Mouse (Mus musculus): ENCODE results near the gene B4galt4. TPM values are rescaled to one million over a fixed set of nuclear protein-coding genes. Genes with fewer than 3 reads are reported as not detected.
"Not testable (repeated sequence)": the region's sequence is repeated elsewhere in the genome, so short reads cannot be mapped to it uniquely, and the experiment has no call there.

The B4galt4 gene
- polyA plus RNA-seq, 1 experiment: not detected

DNA sequence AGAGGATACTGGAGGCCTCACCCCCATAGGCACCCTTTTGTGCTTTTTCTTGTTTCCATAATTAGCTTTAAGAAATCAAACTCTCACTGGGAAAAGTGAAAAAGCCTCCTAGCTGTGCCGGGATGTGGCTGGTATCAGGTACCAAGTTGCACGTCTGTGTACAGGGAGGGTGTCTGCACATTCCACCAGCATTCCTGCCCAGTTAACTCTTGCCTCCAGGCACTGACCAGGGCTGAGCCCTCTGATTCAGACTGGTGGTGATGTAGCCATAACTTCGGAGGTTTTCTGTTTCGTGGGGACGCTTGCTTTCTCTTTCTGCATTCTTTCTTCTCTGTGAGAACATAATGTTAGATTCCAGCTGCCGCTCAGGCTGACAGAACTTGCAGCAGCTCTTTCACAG is 51.1 kb downstream of the B4galt4 start:
- Histone ChIP-seq H3K36me3 (ENCODE audit: control insufficient read depth) (no peaks in the 10 kb centered on the region), H3K4me3 (replicated peaks) (no peak overlapping the region), H3K9me3 (ENCODE audit: control insufficient read depth, low read length) (no peaks in the 10 kb centered on the region), H3K27me3 (ENCODE audit: control insufficient read depth) (no peaks in the 10 kb centered on the region), H3K4me1 (ENCODE audit: control insufficient read depth) (no peaks in the 10 kb centered on the region)
- TF ChIP-seq TAL1 (IDR thresholded peaks at IDR 0.05; ENCODE audit: low read length) (no peak), GATA1 (IDR thresholded peaks at IDR 0.05; ENCODE audit: low read length) (no peak)

DNA sequence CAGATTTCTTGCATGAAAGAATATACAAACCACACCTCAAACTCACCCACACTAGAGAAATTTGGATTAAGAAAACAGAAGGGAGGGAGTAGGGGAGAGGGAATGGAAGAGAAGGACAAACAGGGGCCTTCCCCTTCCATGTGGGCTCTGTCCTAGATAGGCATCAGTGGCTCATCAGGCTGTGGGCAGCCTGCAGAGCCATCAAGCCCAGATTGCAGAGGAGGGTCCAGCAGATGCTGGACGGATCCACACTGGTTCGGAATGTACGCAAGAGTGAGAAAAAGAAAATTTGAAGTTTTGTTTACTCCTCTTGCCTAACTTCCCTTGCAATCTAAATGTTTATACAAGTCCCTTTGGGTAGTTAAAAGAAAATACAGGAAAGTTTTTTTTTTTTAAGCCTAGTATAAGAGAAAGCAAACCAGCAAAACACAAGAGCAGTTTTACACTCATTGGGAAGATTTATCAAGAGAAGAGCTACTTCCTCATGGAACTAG is 56.9 kb downstream of the B4galt4 start:
- TF ChIP-seq GATA1 (IDR thresholded peaks at IDR 0.05; ENCODE audit: low read length) (no peak), TAL1 (IDR thresholded peaks at IDR 0.05; ENCODE audit: low read length) (no peak)
- Histone ChIP-seq H3K36me3 (ENCODE audit: control insufficient read depth) (no peaks in the 10 kb centered on the region), H3K4me1 (ENCODE audit: control insufficient read depth) (no peaks in the 10 kb centered on the region)

GRCm38 (mm10) chr16:38800091-38800490 is 58.0 kb downstream of the B4galt4 start, which contains the start of gene Upk1b:
Upk1b (minus strand) TSS chr16:38800328.
- Histone ChIP-seq H3K9me3 (ENCODE audit: control insufficient read depth, low read length) (no peaks in the 10 kb centered on the region), H3K4me3 (replicated peaks) (no peak within 1 kb of the TSS), H3K36me3 (ENCODE audit: control insufficient read depth) (no peaks in the 10 kb centered on the region), H3K4me1 (ENCODE audit: control insufficient read depth) (no peaks in the 10 kb centered on the region), H3K27me3 (ENCODE audit: control insufficient read depth) (peaks cover 5% of the 10 kb centered on the region; the same call in 1 of the 2 replicates)
- TF ChIP-seq GATA1 (IDR thresholded peaks at IDR 0.05; ENCODE audit: low read length): no peak
- TF ChIP-seq TAL1 (IDR thresholded peaks at IDR 0.05; ENCODE audit: low read length): no peak

More for the DNA sequence above, 56.9 kb downstream of the B4galt4 start:
- Histone ChIP-seq H3K27me3 (ENCODE audit: control insufficient read depth) (peaks cover 5% of the 10 kb centered on the region; the same call in 1 of the 2 replicates), H3K9me3 (ENCODE audit: control insufficient read depth, low read length) (no peaks in the 10 kb centered on the region), H3K4me3 (replicated peaks) (no peak overlapping the region)

GRCm38 (mm10) chr16:38807796-38808195 is 65.7 kb downstream of the B4galt4 start:
- H3K4me1 ChIP-seq (ENCODE audit: control insufficient read depth); H3K36me3 ChIP-seq (ENCODE audit: control insufficient read depth); H3K9me3 ChIP-seq (ENCODE audit: control insufficient read depth, low read length); H3K27me3 ChIP-seq (ENCODE audit: control insufficient read depth); H3K4me3 ChIP-seq (replicated peaks): not testable (repeated sequence)

DNA sequence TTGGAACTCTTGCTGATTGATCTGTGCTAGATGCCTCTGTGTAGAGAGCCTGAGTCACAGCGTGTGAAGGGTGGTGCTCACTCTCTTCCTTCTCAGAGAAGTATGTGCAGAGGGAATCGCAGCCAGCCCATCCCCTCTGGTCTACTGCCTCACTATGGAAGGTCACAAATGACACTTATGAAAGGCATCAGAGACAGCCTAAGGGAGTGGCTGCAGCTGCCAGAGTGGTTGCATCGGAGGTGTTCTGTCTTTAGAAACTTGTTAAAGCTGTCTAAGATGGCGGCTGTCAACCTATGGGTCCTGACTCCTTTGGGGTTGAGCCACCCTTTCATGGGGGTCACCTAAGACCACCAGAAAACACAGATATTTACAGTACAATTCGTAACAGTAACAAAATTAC is 68.1 kb downstream of the B4galt4 start:
- Histone ChIP-seq H3K27me3 (ENCODE audit: control insufficient read depth) (no peaks in the 10 kb centered on the region; the same call in 1 of the 2 replicates), H3K9me3 (ENCODE audit: control insufficient read depth, low read length) (peaks cover 7% of the 10 kb centered on the region), H3K36me3 (ENCODE audit: control insufficient read depth) (no peaks in the 10 kb centered on the region), H3K4me3 (replicated peaks) (no peak overlapping the region), H3K4me1 (ENCODE audit: control insufficient read depth) (no peaks in the 10 kb centered on the region)
- TF ChIP-seq TAL1 (IDR thresholded peaks at IDR 0.05; ENCODE audit: low read length): no peak
- TF ChIP-seq GATA1 (IDR thresholded peaks at IDR 0.05; ENCODE audit: low read length): no peak

- Histone ChIP-seq H3K36me3 (ENCODE audit: control insufficient read depth) (no peaks in the 10 kb centered on the region), H3K27me3 (ENCODE audit: control insufficient read depth) (peaks cover 2% of the 10 kb centered on the region; the same call in 1 of the 2 replicates), H3K4me3 (replicated peaks) (no peak overlapping the region), H3K4me1 (ENCODE audit: control insufficient read depth) (no peaks in the 10 kb centered on the region), H3K9me3 (ENCODE audit: control insufficient read depth, low read length) (peaks cover 7% of the 10 kb centered on the region)
- TF ChIP-seq TAL1 (IDR thresholded peaks at IDR 0.05; ENCODE audit: low read length) (no peak), GATA1 (IDR thresholded peaks at IDR 0.05; ENCODE audit: low read length) (no peak)
Measured at GRCm38 (mm10) chr16:38812521-38812920, 70.5 kb downstream of the B4galt4 start.

Other genes starting within 250 kb of the B4galt4 start
- gene Timmdc1, start 219.6 kb upstream of the B4galt4 start, polyA plus RNA-seq (2012): 2.8 and 3.2 TPM in 2 replicates
- 0.06 and 0.08 TPM in 2 replicates for gene Poglut1, start 192.0 kb upstream of the B4galt4 start, polyA plus RNA-seq (2012)
- gene Tmem39a, start 183.6 kb upstream of the B4galt4 start, polyA plus RNA-seq (2012): 0.34 TPM in 2 replicates
- 0.01 TPM in 1 of 2 replicates, not detected in the other for gene Arhgap31, start 29.0 kb upstream of the B4galt4 start, polyA plus RNA-seq (2012)
- not detected in 2 replicates for gene Upk1b, start 58.1 kb downstream of the B4galt4 start, polyA plus RNA-seq (2012)
- not detected in 2 replicates for gene 4930435E12Rik, start 86.5 kb downstream of the B4galt4 start, polyA plus RNA-seq (2012)
- gene Igsf11, start 150.4 kb downstream of the B4galt4 start, polyA plus RNA-seq (2012): not detected in 2 replicates